Mouse (Mus musculus) bone marrow, adult 2 months (tissue): ENCODE results near the gene Map3k13.

Source experiments
- CTCF ChIP-seq: fragments of 200-500 bp; IDR thresholded peaks from 2 replicates; pipeline ENCODE4 v1.5.1; 2011; ENCODE audit warnings: low read length, control low read depth; ENCODE audit not compliant: control insufficient read depth, insufficient read depth
- POLR2A ChIP-seq: fragments of 200-500 bp; IDR thresholded peaks from 2 replicates; pipeline ENCODE4 v1.6.1; 2011; ENCODE audit warnings: low read depth, mild to moderate bottlenecking, control low read depth, low read length, borderline replicate concordance; ENCODE audit not compliant: control insufficient read depth

- TF ChIP-seq CTCF (no peak), POLR2A (no peak)
Observed at GRCm38 (mm10) chr16:21785000-21785399, 9.1 kb upstream of the Map3k13 start.
